In genomic region chr14:76506425-76507205, GRCm38 (mm10) we compare ENCODE assay signal across 8 mouse cellular contexts. TPM values are rescaled to one million over a fixed set of nuclear protein-coding genes. Genes with fewer than 3 reads are reported as not detected.
A peak's percentile ranks its signal among the peaks of the same experiment; 100 is the strongest.
DNase-seq lines count a peak whose midpoint lies in the region; ATAC-seq lines count a peak whose summit lies in the region.

No protein-coding gene starts in this region.

- H3K27ac ChIP-seq in heart, embryonic 10.5 days = peak overlapping the region; percentile 99
- H3K27ac ChIP-seq in midbrain, embryonic 16.5 days (ENCODE audit: low read length) = peak overlapping the region; percentile 100

- no peaks in the 10 kb centered on the region for H3K27me3 ChIP-seq in heart, embryonic 10.5 days (ENCODE audit: insufficient read depth, poor library complexity, severe bottlenecking)
- no peaks in the 10 kb centered on the region for H3K27me3 ChIP-seq in midbrain, embryonic 16.5 days (ENCODE audit: control insufficient read depth, insufficient read depth, low read depth, low read length)

- H3K9ac ChIP-seq in midbrain, embryonic 16.5 days (ENCODE audit: low read depth, low read length) = peak overlapping the region; percentile 92

- H3K4me2 ChIP-seq in midbrain, embryonic 16.5 days (ENCODE audit: low read length) = peak overlapping the region; percentile 91

- WGBS in heart, embryonic 10.5 days = 57% methylated on average over 27 of the region's 27 CpGs
- 29% methylated on average over 27 of the region's 27 CpGs for WGBS in midbrain, embryonic 16.5 days

- H3K4me1 ChIP-seq in heart, embryonic 10.5 days = peaks cover 18% of the 10 kb centered on the region
- peaks cover 22% of the 10 kb centered on the region for H3K4me1 ChIP-seq in midbrain, embryonic 16.5 days (ENCODE audit: control insufficient read depth, insufficient read depth, low read length)

- DNase-seq in frontal cortex, postnatal 36 days (ENCODE audit: low spot score in 2 of 2) = peak; percentile 39 to 44
- DNase-seq in urinary bladder, postnatal 25 days (ENCODE audit: low spot score) = peak; percentile 8
- DNase-seq in urinary bladder, adult 18-20 months (ENCODE audit: low spot score in 2 of 2) = no peak
- no peak for DNase-seq in heart, embryonic 10.5 days (ENCODE audit: low spot score)
- peak; percentile 54 for DNase-seq in kidney, postnatal 10 days
- DNase-seq in spleen, adult 18-20 months = no peak

- peak overlapping the region; percentile 90 for H3K4me3 ChIP-seq in heart, embryonic 10.5 days
- peak overlapping the region; percentile 59 for H3K4me3 ChIP-seq in midbrain, embryonic 16.5 days (ENCODE audit: low read depth, low read length)

- H3K36me3 ChIP-seq in heart, embryonic 10.5 days = peaks cover 24% of the 10 kb centered on the region
- H3K36me3 ChIP-seq in midbrain, embryonic 16.5 days (ENCODE audit: control insufficient read depth, insufficient read depth, low read length) = peaks cover 8% of the 10 kb centered on the region; the same call in 1 of the 2 replicates

- no peak for ATAC-seq in frontal cortex, adult (ENCODE audit: low TSS enrichment)
- ATAC-seq in midbrain, embryonic 16.5 days = no peak

- no peaks in the 10 kb centered on the region for H3K9me3 ChIP-seq in heart, embryonic 10.5 days
- no peaks in the 10 kb centered on the region for H3K9me3 ChIP-seq in midbrain, embryonic 16.5 days (replicated peaks; ENCODE audit: control insufficient read depth, low read length, poor library complexity, severe bottlenecking)

RNA-seq across cellular contexts. Expression of gene Serp2, which starts 50.1 kb away (rescaled TPM):
- polyA plus RNA-seq in heart, embryonic 10.5 days (2016; fragmentation: Nextera tagmentation; extraction: Ambion mirVana) = 25.3 and 27.0 TPM in 2 replicates
- polyA plus RNA-seq in midbrain, embryonic 16.5 days (2015; fragmentation: Nextera tagmentation; extraction: Ambion mirVana) = 207 and 239 TPM in 2 replicates

Comparison
In these comparisons a context has a peak if more than half of its experiments do, and no peak if none do; other contexts are left out.
1. DNase-seq: peak in frontal cortex, postnatal 36 days (2 of 2), urinary bladder, postnatal 25 days (single experiment) and kidney, postnatal 10 days (single experiment); none in urinary bladder, adult 18-20 months (0 of 2), heart, embryonic 10.5 days (single experiment) and spleen, adult 18-20 months (0 of 2).